Mouse (Mus musculus) brain, embryonic 14.5 days (tissue): ENCODE measurements around the gene Sorbs2.

Experiments used
- CTCF ChIP-seq: fragments of 200-500 bp; IDR thresholded peaks from 2 replicates; pipeline ENCODE4 v1.5.1; 2012; ENCODE audit warnings: inconsistent platforms, mild to moderate bottlenecking, moderate library complexity, borderline replicate concordance; ENCODE audit not compliant: insufficient read depth, insufficient read length; ENCODE audit errors: extremely low read depth
- POLR2A ChIP-seq: fragments of 200-500 bp; IDR thresholded peaks from 2 replicates; pipeline ENCODE4 v1.6.1; 2012; ENCODE audit warnings: mild to moderate bottlenecking, inconsistent platforms, borderline replicate concordance; ENCODE audit not compliant: poor library complexity, insufficient read depth, insufficient read length, severe bottlenecking; ENCODE audit errors: extremely low read depth

DNA sequence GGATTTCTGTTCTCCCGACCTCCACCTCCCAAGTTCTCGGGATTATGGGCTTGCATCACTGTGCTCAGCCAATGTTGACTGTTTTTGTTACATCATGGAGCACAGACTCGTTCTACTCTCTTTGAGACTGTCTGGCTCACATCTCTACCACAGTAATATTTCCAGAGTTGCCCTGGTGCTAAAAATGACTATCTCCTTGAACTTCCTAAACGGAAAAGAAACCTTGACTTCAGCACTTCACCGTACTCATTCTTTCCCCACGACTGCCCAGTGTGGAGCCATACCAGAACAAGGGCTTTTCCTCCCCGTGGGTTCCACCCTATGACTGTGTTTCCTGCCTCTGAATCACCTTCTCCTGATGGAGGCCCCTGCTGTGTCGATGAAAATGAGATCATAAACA lies 212.2 kb downstream of the Sorbs2 start:
- TF ChIP-seq CTCF: no peak
- TF ChIP-seq POLR2A: no peak
